Mouse (Mus musculus) lung, embryonic 16.5 days (tissue): ENCODE results near the gene Gpr87. TPM values are rescaled to one million over a fixed set of nuclear protein-coding genes. Genes with fewer than 3 reads are reported as not detected.

Experiments
- ATAC-seq: fragments of 200-750 bp; cut with Nextera tagmentation; 2 replicates; pipeline ENCODE4 v1.8.0; 2017; ENCODE audit warnings: low read depth, mild to moderate bottlenecking, moderate library complexity
- H3K27ac ChIP-seq: fragments of 300-500 bp; sonication (generic); 2 replicates; pipeline ENCODE4 v1.5.1; 2014; ENCODE audit warnings: mild to moderate bottlenecking, control low read depth, low read length
- H3K27me3 ChIP-seq: fragments of 300-500 bp; sonication (generic); 2 replicates; pipeline ENCODE4 v1.6.1; 2014; ENCODE audit warnings: low read depth, low read length, mixed read lengths; ENCODE audit not compliant: control insufficient read depth, insufficient read depth
- H3K36me3 ChIP-seq: fragments of 300-500 bp; sonication (generic); 2 replicates; pipeline ENCODE4 v1.6.1; 2014; ENCODE audit warnings: low read length; ENCODE audit not compliant: control insufficient read depth, insufficient read depth
- H3K4me1 ChIP-seq: fragments of 300-500 bp; sonication (generic); replicated peaks from 2 replicates; pipeline ENCODE4 v1.6.1; 2014; ENCODE audit warnings: low read length, mixed read lengths; ENCODE audit not compliant: control insufficient read depth, insufficient read depth
- H3K4me2 ChIP-seq: fragments of 300-500 bp; sonication (generic); 2 replicates; pipeline ENCODE4 v1.6.1; 2014; ENCODE audit warnings: low read depth, low read length, control low read depth
- H3K4me3 ChIP-seq: fragments of 300-500 bp; sonication (generic); 2 replicates; pipeline ENCODE4 v1.5.1; 2014; ENCODE audit warnings: mild to moderate bottlenecking, low read length, control low read depth
- H3K9ac ChIP-seq: fragments of 300-500 bp; sonication (generic); 2 replicates; pipeline ENCODE4 v1.6.1; 2014; ENCODE audit warnings: low read length, control low read depth
- H3K9me3 ChIP-seq: fragments of 300-500 bp; sonication (generic); 2 replicates; pipeline ENCODE4 v1.6.1; 2016; ENCODE audit warnings: low read length; ENCODE audit not compliant: control insufficient read depth
- WGBS: fragments of 180-500 bp; shearing (Covaris S2); extraction: QIAGEN DNeasy Blood & Tissue Kit; methylation state at CpG from one replicate; pipeline ENCODE4 v1.1.7; 2014; 5-methylcytosine and 5-hydroxymethylcytosine counted together
- polyA plus RNA-seq: library from polyadenylated mRNA; unstranded; fragments of >200 nt; fragmentation: Nextera tagmentation; extraction: Ambion mirVana; gene quantifications from 2 replicates; pipeline ENCODE4 v1.2.1, GENCODE M21; 2015

Gpr87 gene
- polyA plus RNA-seq, 1 experiment from 2014 or later: not detected

DNA sequence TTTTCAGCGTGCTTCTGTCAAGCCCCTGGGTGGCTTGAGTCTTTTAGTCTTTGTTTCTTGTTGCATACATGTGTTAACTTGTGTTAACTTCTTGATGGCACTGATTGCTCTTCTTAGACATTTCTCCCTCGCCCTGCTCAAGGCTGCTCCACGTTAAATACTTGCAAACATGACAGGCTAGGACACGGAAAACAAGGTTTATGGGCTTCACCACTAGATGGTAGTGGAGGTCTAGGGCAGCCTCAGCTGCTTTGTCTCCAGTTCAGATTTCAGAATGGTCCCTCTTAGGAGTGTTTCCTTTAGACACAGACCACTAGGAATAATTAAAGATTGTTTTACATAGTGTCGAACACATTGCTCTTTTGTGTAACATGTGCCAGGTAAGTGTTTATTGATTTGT lies 19.7 kb downstream of the Gpr87 start:
- ATAC-seq: peak; percentile 89
- H3K9me3 ChIP-seq: no peaks in the 10 kb centered on the region

DNA sequence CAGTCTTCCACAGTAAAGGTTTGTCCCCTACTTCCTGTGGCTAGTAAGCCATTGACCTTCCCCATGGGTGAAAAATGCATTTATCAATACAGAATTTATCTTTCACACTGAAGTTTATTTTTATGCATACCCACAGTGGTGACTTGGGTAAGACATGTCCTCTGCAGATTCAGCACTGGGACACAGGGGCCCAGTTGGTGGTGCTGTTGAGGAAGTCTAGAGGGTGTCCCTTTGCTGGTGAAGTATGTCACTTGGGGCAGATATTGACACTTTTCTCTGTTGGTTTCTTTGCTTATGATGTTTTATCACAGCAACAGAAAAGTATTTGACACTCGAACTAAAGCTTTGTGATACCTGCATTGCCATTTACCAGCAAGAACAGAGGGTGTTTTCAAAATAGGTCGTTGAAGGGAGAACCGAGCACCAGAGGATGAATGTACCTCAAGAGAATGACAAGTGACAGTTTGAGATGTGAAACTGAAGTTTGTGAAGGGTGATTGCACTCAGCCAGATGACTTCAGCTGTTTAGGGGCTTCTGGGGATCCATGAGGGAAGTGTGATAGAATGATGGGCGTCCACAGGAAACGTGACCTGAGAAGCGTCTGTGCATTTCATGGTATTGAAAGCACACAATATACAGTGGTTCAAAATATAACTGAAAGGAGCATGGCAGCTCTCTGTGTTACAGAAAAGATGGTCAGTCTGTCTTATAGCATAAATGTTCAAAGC lies 20.3 kb downstream of the Gpr87 start:
- Histone ChIP-seq H3K9me3 (no peaks in the 10 kb centered on the region), H3K4me2 (no peak overlapping the region), H3K4me3 (no peak overlapping the region), H3K36me3 (no peaks in the 10 kb centered on the region), H3K4me1 (peaks cover 9% of the 10 kb centered on the region; the same call in 1 of the 2 replicates), H3K27ac (no peak overlapping the region), H3K9ac (no peak overlapping the region), H3K27me3 (no peaks in the 10 kb centered on the region)
- WGBS: 53% methylated on average over 6 of the region's 6 CpGs
- ATAC-seq: peak; percentile 8; the same call in 1 of the 2 replicates

More for the DNA sequence above, 19.7 kb downstream of the Gpr87 start:
- Histone ChIP-seq H3K4me3 (no peak overlapping the region), H3K27me3 (no peaks in the 10 kb centered on the region), H3K4me2 (no peak overlapping the region), H3K27ac (no peak overlapping the region), H3K4me1 (peaks cover 6% of the 10 kb centered on the region; the same call in 1 of the 2 replicates), H3K9ac (no peak overlapping the region), H3K36me3 (no peaks in the 10 kb centered on the region)
- 16% methylated on average over 5 of the region's 5 CpGs for WGBS

DNA sequence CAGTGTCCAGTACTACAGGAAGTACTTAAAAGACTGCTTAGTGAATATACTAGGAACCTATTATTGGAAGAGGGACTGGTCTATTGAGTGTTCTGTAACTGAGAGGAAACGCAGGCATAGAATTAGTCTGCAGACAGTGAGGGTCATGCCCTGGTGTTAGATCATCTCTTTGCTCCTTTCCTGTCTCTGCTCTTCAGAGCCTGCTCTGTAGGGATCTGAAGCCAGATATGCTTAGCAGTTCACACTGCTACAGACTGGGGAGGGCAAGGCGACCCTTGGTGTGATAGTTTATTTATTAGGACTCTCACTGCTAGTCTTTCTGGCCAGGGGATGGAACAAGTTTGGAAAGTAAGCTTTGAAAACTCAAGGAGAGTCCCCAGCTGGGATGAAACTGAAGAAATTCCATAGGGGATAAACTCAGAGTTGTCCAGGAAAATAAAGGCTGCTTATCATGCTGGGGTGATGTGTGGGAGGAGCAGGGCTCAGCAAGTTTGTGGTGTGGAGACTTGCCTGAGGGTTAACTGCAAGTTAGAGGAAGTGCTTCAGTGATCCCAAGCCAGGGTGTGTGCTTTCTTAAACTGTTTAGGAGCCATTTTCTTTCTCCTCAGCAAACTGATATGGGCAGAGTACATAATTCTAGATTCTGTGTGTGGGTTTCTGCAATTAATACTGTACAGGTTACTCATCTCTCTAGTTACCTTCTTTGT lies 24.8 kb downstream of the Gpr87 start:
- 24% methylated on average over 2 of the region's 2 CpGs for WGBS
- H3K4me1 ChIP-seq: peaks cover 8% of the 10 kb centered on the region
- peak overlapping the region; percentile 66 for H3K27ac ChIP-seq
- H3K4me3 ChIP-seq: no peak overlapping the region
- H3K36me3 ChIP-seq: no peaks in the 10 kb centered on the region
- peak; percentile 15; the same call in 1 of the 2 replicates for ATAC-seq
- H3K4me2 ChIP-seq: no peak overlapping the region
- H3K9ac ChIP-seq: no peak overlapping the region
- no peaks in the 10 kb centered on the region for H3K27me3 ChIP-seq
- no peaks in the 10 kb centered on the region for H3K9me3 ChIP-seq

GRCm38 (mm10) chr3:59169215-59169614 lies 25.7 kb downstream of the Gpr87 start:
- no peak overlapping the region for H3K27ac ChIP-seq
- H3K4me1 ChIP-seq: peaks cover 5% of the 10 kb centered on the region
- H3K36me3 ChIP-seq: no peaks in the 10 kb centered on the region
- no peaks in the 10 kb centered on the region for H3K9me3 ChIP-seq
- no peak for ATAC-seq
- 71% methylated on average over 4 of the region's 4 CpGs for WGBS
- no peak overlapping the region for H3K9ac ChIP-seq
- no peaks in the 10 kb centered on the region for H3K27me3 ChIP-seq
- H3K4me3 ChIP-seq: no peak overlapping the region
- no peak overlapping the region for H3K4me2 ChIP-seq

GRCm38 (mm10) chr3:59168476-59168875 lies 26.4 kb downstream of the Gpr87 start:
- H3K4me2 ChIP-seq: no peak overlapping the region
- no peaks in the 10 kb centered on the region for H3K27me3 ChIP-seq
- no peak for ATAC-seq
- no peak overlapping the region for H3K4me3 ChIP-seq
- 83% methylated on average over 6 of the region's 6 CpGs for WGBS
- H3K27ac ChIP-seq: peak overlapping the region; percentile 84; the same call in 1 of the 2 replicates
- no peaks in the 10 kb centered on the region for H3K9me3 ChIP-seq
- H3K4me1 ChIP-seq: peaks cover 5% of the 10 kb centered on the region
- no peaks in the 10 kb centered on the region for H3K36me3 ChIP-seq
- H3K9ac ChIP-seq: no peak overlapping the region

DNA sequence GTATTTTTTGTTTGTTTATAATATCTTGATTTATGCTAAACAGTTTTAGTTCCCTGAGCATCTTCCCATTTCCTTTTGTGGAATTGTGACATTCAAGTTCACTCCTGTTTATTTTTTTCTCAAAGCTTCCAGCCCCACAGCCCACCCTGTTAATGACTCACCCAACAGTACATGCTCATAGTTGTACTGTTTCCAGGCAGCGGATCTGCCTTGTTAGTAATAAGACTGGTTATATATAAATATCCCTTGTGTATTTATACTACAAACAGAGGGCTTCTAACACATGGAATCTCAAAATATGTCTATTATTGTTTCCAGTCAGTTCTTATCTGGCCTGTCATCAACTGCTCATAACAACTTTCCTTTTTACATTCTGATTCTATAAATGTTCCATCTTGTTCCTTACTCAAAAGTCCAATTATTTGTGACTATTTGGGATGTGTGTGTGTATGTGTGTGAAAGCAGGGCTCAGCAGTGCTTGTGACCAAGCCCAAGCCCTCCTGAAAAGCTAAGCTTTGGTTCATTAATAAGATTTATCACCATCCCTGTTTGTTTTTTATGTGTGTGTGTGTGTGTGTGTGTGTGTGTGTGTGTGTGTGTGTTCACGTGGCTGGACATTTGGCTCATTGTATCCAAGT lies 27.4 kb downstream of the Gpr87 start:
- H3K27ac ChIP-seq: peak overlapping the region; percentile 84

DNA sequence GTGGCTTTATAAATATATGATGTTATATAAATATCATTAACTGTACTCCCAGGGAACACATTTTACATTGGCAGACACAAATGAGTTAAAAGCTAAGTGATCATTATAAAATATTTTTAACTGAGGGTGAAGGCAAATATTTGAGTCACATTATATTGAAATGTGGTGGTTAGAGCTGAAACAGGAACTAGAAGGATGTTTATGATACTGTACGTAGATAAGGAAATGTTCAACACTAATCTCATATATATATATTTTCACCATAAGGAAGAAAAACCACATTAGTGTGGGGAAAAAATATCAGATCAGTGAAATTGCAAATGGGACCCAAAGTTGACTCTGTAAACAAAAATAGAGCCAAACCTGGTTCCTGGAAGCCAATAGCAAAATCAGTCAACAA lies 34.4 kb downstream of the Gpr87 start:
- H3K4me1 ChIP-seq: no peaks in the 10 kb centered on the region
- no peak for ATAC-seq
- H3K4me3 ChIP-seq: no peak overlapping the region
- no peak overlapping the region for H3K4me2 ChIP-seq
- no peak overlapping the region for H3K27ac ChIP-seq
- WGBS: 40% methylated on average over 1 of the region's 1 CpGs
- H3K27me3 ChIP-seq: no peaks in the 10 kb centered on the region
- H3K9me3 ChIP-seq: no peaks in the 10 kb centered on the region
- no peak overlapping the region for H3K9ac ChIP-seq
- H3K36me3 ChIP-seq: no peaks in the 10 kb centered on the region

More for the DNA sequence above, 27.4 kb downstream of the Gpr87 start:
- Histone ChIP-seq H3K4me3 (no peak overlapping the region), H3K9me3 (no peaks in the 10 kb centered on the region), H3K9ac (no peak overlapping the region), H3K4me2 (no peak overlapping the region), H3K4me1 (peaks cover 5% of the 10 kb centered on the region), H3K36me3 (no peaks in the 10 kb centered on the region), H3K27me3 (no peaks in the 10 kb centered on the region)
- WGBS: 30% methylated on average over 2 of the region's 2 CpGs
- ATAC-seq: peak; percentile 93

- no peak for ATAC-seq
- Histone ChIP-seq H3K27ac (no peak overlapping the region), H3K36me3 (no peaks in the 10 kb centered on the region), H3K4me2 (no peak overlapping the region), H3K9ac (no peak overlapping the region), H3K27me3 (no peaks in the 10 kb centered on the region), H3K4me3 (no peak overlapping the region), H3K9me3 (no peaks in the 10 kb centered on the region), H3K4me1 (no peaks in the 10 kb centered on the region)
- 85% methylated on average over 5 of the region's 5 CpGs for WGBS
Measured at GRCm38 (mm10) chr3:59157048-59157447, 37.9 kb downstream of the Gpr87 start.

DNA sequence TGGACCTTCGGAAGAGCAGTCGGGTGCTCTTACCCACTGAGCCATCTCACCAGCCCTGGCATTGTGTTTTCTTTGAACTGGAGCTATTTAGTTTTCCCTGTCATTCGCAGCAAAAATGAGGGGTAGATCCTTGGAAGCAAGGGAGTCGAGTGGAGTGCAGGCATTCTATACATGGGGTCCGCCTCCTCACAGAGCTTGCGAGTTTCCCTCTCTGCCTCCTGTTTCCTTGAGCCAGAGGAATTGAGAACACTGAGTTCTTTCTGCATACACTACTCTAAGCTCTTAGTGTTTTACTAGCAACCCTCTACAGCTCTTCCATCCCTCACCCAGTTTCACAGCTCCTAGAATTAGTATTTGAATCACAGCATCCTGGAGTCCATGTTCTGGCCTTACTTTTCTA lies 39.5 kb downstream of the Gpr87 start:
- Histone ChIP-seq H3K4me3 (no peak overlapping the region), H3K9ac (no peak overlapping the region), H3K9me3 (no peaks in the 10 kb centered on the region), H3K27ac (no peak overlapping the region), H3K36me3 (no peaks in the 10 kb centered on the region), H3K4me1 (no peaks in the 10 kb centered on the region), H3K27me3 (no peaks in the 10 kb centered on the region), H3K4me2 (no peak overlapping the region)
- no peak for ATAC-seq
- 93% methylated on average over 6 of the region's 6 CpGs for WGBS
